Mouse (Mus musculus) olfactory bulb, adult 2 months (tissue): ENCODE measurements around the gene Amer3. TPM values are rescaled to one million over a fixed set of nuclear protein-coding genes. Genes with fewer than 3 reads are reported as not detected.
A peak's percentile ranks its signal among the peaks of the same experiment; 100 is the strongest.

Experiments
- H3K27ac ChIP-seq: fragments of 200-500 bp; 2 replicates; pipeline ENCODE4 v1.5.1; 2012; ENCODE audit warnings: low read depth, low read length; ENCODE audit not compliant: insufficient read depth
- H3K4me1 ChIP-seq: fragments of 200-500 bp; 2 replicates; pipeline ENCODE4 v1.6.1; 2012; ENCODE audit warnings: low read length; ENCODE audit not compliant: control insufficient read depth, insufficient read depth
- H3K4me3 ChIP-seq: fragments of 200-500 bp; 2 replicates; pipeline ENCODE4 v1.5.1; 2012; ENCODE audit warnings: mild to moderate bottlenecking, low read depth, low read length, moderate library complexity; ENCODE audit not compliant: insufficient read depth
- CTCF ChIP-seq: fragments of 200-500 bp; IDR thresholded peaks from 2 replicates; pipeline ENCODE4 v1.5.1; 2012; ENCODE audit warnings: low read depth, mild to moderate bottlenecking, low read length, moderate library complexity; ENCODE audit not compliant: insufficient read depth
- POLR2A ChIP-seq: fragments of 200-500 bp; IDR thresholded peaks from 2 replicates; pipeline ENCODE4 v1.6.1; 2012; ENCODE audit warnings: mild to moderate bottlenecking, low read depth, low read length, moderate library complexity; ENCODE audit not compliant: insufficient read depth
- WGBS: fragments of 180-500 bp; shearing (Covaris S2); methylation state at CpG from one replicate; pipeline ENCODE4 v1.1.7; 2018; 5-methylcytosine and 5-hydroxymethylcytosine counted together
- polyA plus RNA-seq: library from polyadenylated mRNA; stranded (reverse); fragments of >200 nt; gene quantifications from 2 replicates; pipeline ENCODE4 v1.2.4, GENCODE M21; 2012; ENCODE audit warnings: low replicate concordance; ENCODE audit not compliant: missing spikeins, insufficient read depth, insufficient read length

Amer3 gene
- polyA plus RNA-seq, 1 experiment = not detected

- no peaks in the 10 kb centered on the region for H3K4me1 ChIP-seq
- H3K4me3 ChIP-seq = no peak overlapping the region
- no peak for TF ChIP-seq POLR2A
- no peak for TF ChIP-seq CTCF
- WGBS = 83% methylated on average over 8 of the region's 8 CpGs
- H3K27ac ChIP-seq = no peak overlapping the region
Measured at GRCm38 (mm10) chr1:34564383-34565045, 14.9 kb upstream of the Amer3 start.

- H3K27ac ChIP-seq = no peak overlapping the region
- TF ChIP-seq POLR2A (no peak), CTCF (no peak)
- no peaks in the 10 kb centered on the region for H3K4me1 ChIP-seq
- WGBS = 100% methylated on average over 2 of the region's 2 CpGs
- no peak overlapping the region for H3K4me3 ChIP-seq
Measured at GRCm38 (mm10) chr1:34568120-34568519, 11.3 kb upstream of the Amer3 start.

GRCm38 (mm10) chr1:34569876-34570275 lies 9.6 kb upstream of the Amer3 start:
- 99% methylated on average over 2 of the region's 2 CpGs for WGBS
- Histone ChIP-seq H3K4me3 (no peak overlapping the region), H3K27ac (no peak overlapping the region), H3K4me1 (no peaks in the 10 kb centered on the region)
- TF ChIP-seq CTCF (no peak), POLR2A (no peak)

- WGBS = 60% methylated on average over 6 of the region's 6 CpGs
- Histone ChIP-seq H3K27ac (no peak overlapping the region), H3K4me3 (no peak overlapping the region), H3K4me1 (no peaks in the 10 kb centered on the region)
- TF ChIP-seq POLR2A = no peak
Measured at GRCm38 (mm10) chr1:34571431-34571830, 8.0 kb upstream of the Amer3 start.

GRCm38 (mm10) chr1:34573221-34573620 lies 6.2 kb upstream of the Amer3 start:
- TF ChIP-seq CTCF = no peak
- no peak for TF ChIP-seq POLR2A
- Histone ChIP-seq H3K4me3 (no peak overlapping the region), H3K27ac (no peak overlapping the region), H3K4me1 (no peaks in the 10 kb centered on the region)
- WGBS = 86% methylated on average over 6 of the region's 6 CpGs

GRCm38 (mm10) chr1:34579782-34580356 lies 412 bp downstream of the Amer3 start:
- Histone ChIP-seq H3K27ac (peak overlapping the region; percentile 44; the same call in 1 of the 2 replicates), H3K4me1 (peaks cover 13% of the 10 kb centered on the region; the same call in 1 of the 2 replicates), H3K4me3 (peak overlapping the region; percentile 82)
- WGBS = 1% methylated on average over 18 of the region's 18 CpGs
- TF ChIP-seq POLR2A (peak; percentile 44; the same call in 1 of the 2 replicates), CTCF (no peak)

- H3K4me3 ChIP-seq = no peak overlapping the region
- 85% methylated on average over 6 of the region's 6 CpGs for WGBS
- H3K4me1 ChIP-seq = peaks cover 13% of the 10 kb centered on the region; the same call in 1 of the 2 replicates
- H3K27ac ChIP-seq = no peak overlapping the region
- TF ChIP-seq CTCF (no peak), POLR2A (no peak)
Measured at GRCm38 (mm10) chr1:34582218-34582617, 2.8 kb downstream of the Amer3 start.

- H3K4me1 ChIP-seq = peaks cover 10% of the 10 kb centered on the region; the same call in 1 of the 2 replicates
- H3K4me3 ChIP-seq = no peak overlapping the region
- no peak overlapping the region for H3K27ac ChIP-seq
- WGBS = 27% methylated on average over 4 of the region's 4 CpGs
- TF ChIP-seq POLR2A (no peak), CTCF (no peak)
Measured at GRCm38 (mm10) chr1:34583821-34584263, 4.4 kb downstream of the Amer3 start.

- Histone ChIP-seq H3K4me3 (no peak overlapping the region), H3K27ac (no peak overlapping the region), H3K4me1 (peaks cover 10% of the 10 kb centered on the region; the same call in 1 of the 2 replicates)
- 87% methylated on average over 4 of the region's 4 CpGs for WGBS
- TF ChIP-seq CTCF (no peak), POLR2A (no peak)
Measured at GRCm38 (mm10) chr1:34584736-34585135, 5.3 kb downstream of the Amer3 start.
